Mouse (Mus musculus): ENCODE measurements at regions not wholly inside any gene's neighbourhood (a gene's known extent, or its start where the extent isn't known, plus 50 kb on each side); places are given as distances from the start of the nearest gene placed in this dataset.

DNA sequence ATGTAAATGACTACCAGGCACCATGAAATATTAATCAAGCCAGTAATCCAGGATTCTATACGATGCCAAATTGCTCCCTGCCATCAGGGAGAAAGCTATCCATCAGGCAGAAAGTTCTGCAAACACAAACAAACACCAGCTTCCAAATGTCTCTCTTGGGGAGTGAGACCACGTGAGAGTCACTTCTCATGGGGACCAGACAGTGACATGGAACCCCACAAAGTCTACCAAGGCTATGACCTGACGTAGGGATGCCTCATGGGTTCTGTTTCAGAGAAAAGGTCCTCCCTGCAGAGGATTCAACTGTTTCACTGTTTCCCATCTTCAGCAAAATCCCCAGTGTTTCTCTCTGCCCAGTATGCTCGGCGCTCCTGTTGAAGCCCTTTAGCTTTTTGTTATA is 71.6 kb upstream of the Eepd1 start:
- 77% methylated on average over 5 of the region's 5 CpGs for WGBS
- H3K9me3 ChIP-seq (ENCODE audit: control insufficient read depth, low read length): no peaks in the 10 kb centered on the region
- no peaks in the 10 kb centered on the region for H3K4me1 ChIP-seq (ENCODE audit: control insufficient read depth, insufficient read depth, low read depth, low read length)
- no peak overlapping the region for H3K4me3 ChIP-seq (ENCODE audit: low read length)
- no peaks in the 10 kb centered on the region for H3K36me3 ChIP-seq (ENCODE audit: control insufficient read depth, insufficient read depth, low read length)
- no peak overlapping the region for H3K9ac ChIP-seq (ENCODE audit: low read depth, low read length)
- ATAC-seq: no peak
- no peak overlapping the region for H3K27ac ChIP-seq (ENCODE audit: low read depth, low read length)
- H3K4me2 ChIP-seq (ENCODE audit: low read length): no peak overlapping the region
- H3K27me3 ChIP-seq (replicated peaks; ENCODE audit: control insufficient read depth, insufficient read depth, low read length): no peaks in the 10 kb centered on the region

DNA sequence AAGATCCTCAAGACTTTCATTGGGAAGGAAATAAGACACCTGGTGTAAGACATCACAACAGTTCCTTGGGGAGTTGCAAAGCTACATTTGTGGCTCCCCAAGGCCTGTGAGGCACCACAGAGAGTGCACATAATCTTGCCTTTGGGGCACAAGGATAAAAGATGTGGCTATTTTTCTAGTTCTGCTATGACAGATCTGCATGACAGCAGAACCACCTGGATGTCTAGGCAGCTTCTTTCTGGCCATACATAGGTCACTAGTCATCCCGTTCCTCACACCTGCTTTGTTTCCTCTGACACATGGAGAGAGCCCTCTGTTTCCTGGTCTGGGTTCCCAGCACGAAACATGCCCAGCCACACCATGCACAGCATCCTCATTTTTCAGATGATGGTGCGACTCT is 67.5 kb upstream of the Eepd1 start:
- 82% methylated on average over 3 of the region's 3 CpGs for WGBS
- no peak for ATAC-seq

DNA sequence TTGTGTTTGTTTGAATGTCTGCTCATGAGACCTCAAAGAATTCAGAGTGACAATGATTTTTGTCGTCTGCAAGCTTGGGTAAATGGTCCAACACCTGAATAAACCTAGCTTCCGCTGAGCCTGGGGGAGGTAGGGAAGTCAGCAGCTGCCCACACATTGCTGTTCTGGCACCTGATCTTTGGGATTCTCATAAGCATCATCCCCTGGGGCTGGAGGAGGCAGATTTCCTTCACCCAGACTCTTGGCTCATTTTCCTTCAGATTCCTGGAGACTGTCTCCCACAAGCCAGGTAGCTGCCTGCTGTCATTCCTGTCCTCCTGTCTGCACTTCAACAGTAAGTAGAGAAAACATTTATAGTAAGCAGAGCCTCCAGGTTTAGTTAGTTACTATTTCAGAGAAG is 67.0 kb upstream of the Eepd1 start:
- WGBS: 74% methylated on average over 2 of the region's 2 CpGs
- no peak overlapping the region for H3K4me2 ChIP-seq (ENCODE audit: low read length)
- no peak overlapping the region for H3K4me3 ChIP-seq (ENCODE audit: low read length)
- no peak for ATAC-seq
- H3K36me3 ChIP-seq (ENCODE audit: control insufficient read depth, insufficient read depth, low read length): no peaks in the 10 kb centered on the region
- H3K27ac ChIP-seq (ENCODE audit: low read depth, low read length): no peak overlapping the region
- H3K9me3 ChIP-seq (ENCODE audit: control insufficient read depth, low read length): no peaks in the 10 kb centered on the region
- H3K9ac ChIP-seq (ENCODE audit: low read depth, low read length): no peak overlapping the region
- no peaks in the 10 kb centered on the region for H3K4me1 ChIP-seq (ENCODE audit: control insufficient read depth, insufficient read depth, low read depth, low read length)
- H3K27me3 ChIP-seq (replicated peaks; ENCODE audit: control insufficient read depth, insufficient read depth, low read length): no peaks in the 10 kb centered on the region

More for the DNA sequence above, 67.5 kb upstream of the Eepd1 start:
- no peaks in the 10 kb centered on the region for H3K36me3 ChIP-seq (ENCODE audit: control insufficient read depth, insufficient read depth, low read length)
- no peaks in the 10 kb centered on the region for H3K4me1 ChIP-seq (ENCODE audit: control insufficient read depth, insufficient read depth, low read depth, low read length)
- H3K9me3 ChIP-seq (ENCODE audit: control insufficient read depth, low read length): no peaks in the 10 kb centered on the region
- H3K9ac ChIP-seq (ENCODE audit: low read depth, low read length): no peak overlapping the region
- no peaks in the 10 kb centered on the region for H3K27me3 ChIP-seq (replicated peaks; ENCODE audit: control insufficient read depth, insufficient read depth, low read length)
- no peak overlapping the region for H3K27ac ChIP-seq (ENCODE audit: low read depth, low read length)
- H3K4me2 ChIP-seq (ENCODE audit: low read length): no peak overlapping the region
- no peak overlapping the region for H3K4me3 ChIP-seq (ENCODE audit: low read length)

DNA sequence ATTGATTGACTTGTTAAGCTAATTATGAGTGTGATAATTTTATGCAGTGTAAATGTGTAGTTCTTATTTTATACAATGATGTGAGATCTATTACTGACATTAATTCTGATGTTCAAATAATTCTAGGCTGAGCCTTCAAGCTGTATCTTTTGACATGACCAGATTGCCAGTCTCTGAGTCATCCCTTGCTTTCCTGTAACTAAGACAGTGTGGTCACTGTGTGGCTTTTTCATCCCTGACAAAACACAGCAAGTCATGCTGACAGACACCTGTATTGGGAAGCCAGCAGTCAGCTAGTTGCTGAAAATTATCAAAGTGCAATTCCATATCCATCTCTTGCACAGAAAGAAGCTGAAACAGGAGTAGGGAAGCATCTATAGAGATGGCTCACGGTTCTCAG is 54.4 kb upstream of the Eepd1 start:
- Histone ChIP-seq H3K9ac (ENCODE audit: low read depth, low read length) (no peak overlapping the region), H3K4me2 (ENCODE audit: low read length) (no peak overlapping the region), H3K4me1 (ENCODE audit: control insufficient read depth, insufficient read depth, low read depth, low read length) (no peaks in the 10 kb centered on the region), H3K27ac (ENCODE audit: low read depth, low read length) (no peak overlapping the region), H3K4me3 (ENCODE audit: low read length) (no peak overlapping the region), H3K27me3 (replicated peaks; ENCODE audit: control insufficient read depth, insufficient read depth, low read length) (no peaks in the 10 kb centered on the region), H3K9me3 (ENCODE audit: control insufficient read depth, low read length) (no peaks in the 10 kb centered on the region), H3K36me3 (ENCODE audit: control insufficient read depth, insufficient read depth, low read length) (no peaks in the 10 kb centered on the region)
- no peak for ATAC-seq
- 97% methylated on average over 1 of the region's 1 CpGs for whole genome bisulfite sequencing

DNA sequence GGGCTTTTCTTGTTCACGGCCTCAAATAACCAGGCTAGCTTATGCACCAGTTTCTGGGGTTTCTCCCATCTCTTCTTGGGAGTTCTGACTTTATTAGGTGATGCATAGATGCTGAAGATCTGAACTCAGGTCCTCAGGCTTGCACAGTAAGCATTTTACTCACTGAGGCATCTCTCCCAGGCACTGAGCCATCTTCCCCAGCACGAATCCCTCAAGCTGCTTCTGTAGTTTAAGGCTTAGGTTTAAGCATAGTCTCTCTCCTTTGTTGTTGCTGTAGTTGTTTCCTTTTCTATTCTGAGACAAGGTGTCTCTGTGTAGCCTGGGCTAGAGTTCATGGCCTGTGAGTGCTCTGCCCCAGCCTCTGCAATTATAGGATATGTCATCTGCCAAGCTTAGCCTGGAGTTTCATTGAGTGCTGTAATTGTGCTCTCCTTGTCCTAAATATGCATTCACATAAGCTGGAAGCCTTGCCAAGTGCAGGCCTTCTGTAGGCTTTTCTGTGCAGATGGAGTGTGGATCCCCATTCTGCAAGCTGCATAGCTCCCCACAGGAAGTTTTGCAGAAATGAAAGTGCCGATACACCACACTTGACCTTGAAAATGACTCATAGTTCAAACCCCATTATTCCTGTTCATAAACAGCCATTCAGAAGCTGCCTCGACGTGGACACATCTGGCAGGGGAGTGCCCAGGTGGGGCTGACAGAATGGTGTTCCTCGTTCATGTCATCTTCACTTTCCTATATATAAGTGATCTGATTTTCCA is 51.7 kb upstream of the Eepd1 start:
- 86% methylated on average over 6 of the region's 6 CpGs for WGBS
- ATAC-seq: no peak
- Histone ChIP-seq H3K4me2 (ENCODE audit: low read length) (no peak overlapping the region), H3K4me3 (ENCODE audit: low read length) (no peak overlapping the region), H3K27me3 (replicated peaks; ENCODE audit: control insufficient read depth, insufficient read depth, low read length) (no peaks in the 10 kb centered on the region), H3K27ac (ENCODE audit: low read depth, low read length) (no peak overlapping the region), H3K4me1 (ENCODE audit: control insufficient read depth, insufficient read depth, low read depth, low read length) (no peaks in the 10 kb centered on the region), H3K9ac (ENCODE audit: low read depth, low read length) (no peak overlapping the region), H3K9me3 (ENCODE audit: control insufficient read depth, low read length) (no peaks in the 10 kb centered on the region), H3K36me3 (ENCODE audit: control insufficient read depth, insufficient read depth, low read length) (no peaks in the 10 kb centered on the region)

Data from hindbrain, embryonic 16.5 days (tissue).